Mouse (Mus musculus) leukemia stem cell, adult 10-12 weeks (primary cell): ENCODE measurements around the gene Adam11. TPM values are rescaled to one million over a fixed set of nuclear protein-coding genes. Genes with fewer than 3 reads are reported as not detected.

Experiments
- polyA plus RNA-seq: library from polyadenylated mRNA; stranded (reverse); fragments of >175 nt; gene quantifications from 2 replicates; pipeline ENCODE4 v1.2.3, GENCODE M21; 2012; ENCODE audit warnings: low replicate concordance

The Adam11 gene
- polyA plus RNA-seq, result 1.3 and 1.6 TPM in 2 replicates

GRCm38 (mm10) chr11:102761309-102762210 lies at the start of gene Adam11:
Adam11 (plus strand) TSS chr11:102761439.

GRCm38 (mm10) chr11:102819021-102819782 lies 58.0 kb downstream of the Adam11 start, which contains the start of gene Gjc1:
Gjc1 (minus strand) TSS chr11:102819700.

Other genes with a start within 250 kb of the Adam11 start
- gene Gpatch8, start 205.0 kb upstream of the Adam11 start, polyA plus RNA-seq, result 11.2 and 32.6 TPM in 2 replicates
- gene Gm11627, start 182.0 kb upstream of the Adam11 start, polyA plus RNA-seq, result not detected in 2 replicates
- gene Fzd2, start 157.0 kb upstream of the Adam11 start, polyA plus RNA-seq, result 0.09 and 0.49 TPM in 2 replicates
- not detected in 2 replicates for gene Meioc, start 97.7 kb upstream of the Adam11 start, polyA plus RNA-seq
- gene Ccdc43, start 63.7 kb upstream of the Adam11 start, polyA plus RNA-seq, result 2.6 and 4.1 TPM in 2 replicates
- 0.20 TPM in 1 of 2 replicates, not detected in the other for gene Gjc1, start 58.3 kb downstream of the Adam11 start, polyA plus RNA-seq
- gene Higd1b, start 74.4 kb downstream of the Adam11 start, polyA plus RNA-seq, result not detected in 2 replicates
- 122 and 194 TPM in 2 replicates for gene Eftud2, start 119.5 kb downstream of the Adam11 start, polyA plus RNA-seq
- not detected in 2 replicates for gene Ccdc103, start 119.8 kb downstream of the Adam11 start, polyA plus RNA-seq
- gene Fam187a, start 123.7 kb downstream of the Adam11 start, polyA plus RNA-seq, result not detected in 2 replicates
- 1.0 and 1.1 TPM in 2 replicates for gene Gfap, start 139.5 kb downstream of the Adam11 start, polyA plus RNA-seq
- 27.7 and 63.8 TPM in 2 replicates for gene Kif18b, start 163.7 kb downstream of the Adam11 start, polyA plus RNA-seq
- gene C1ql1, start 185.2 kb downstream of the Adam11 start, polyA plus RNA-seq, result 0.11 TPM in 1 of 2 replicates, not detected in the other